Mouse (Mus musculus): ENCODE measurements around the gene Pam16. TPM values are rescaled to one million over a fixed set of nuclear protein-coding genes. Genes with fewer than 3 reads are reported as not detected.

The Pam16 gene
- polyA plus RNA-seq (2012; rRNA removed): 19.3 and 23.3 TPM in 2 replicates

GRCm38 (mm10) chr16:4624481-4625110 lies at the start of gene Pam16:
Gene Pam16 (minus strand): TSS chr16:4624988.

GRCm38 (mm10) chr16:4639831-4640237 lies 15.0 kb upstream of the Pam16 start, which contains the start of the genes Vasn and Dnaja3:
Gene Vasn (plus strand): TSS chr16:4639941.
Gene Dnaja3 (plus strand): TSS chr16:4639989.

DNA sequence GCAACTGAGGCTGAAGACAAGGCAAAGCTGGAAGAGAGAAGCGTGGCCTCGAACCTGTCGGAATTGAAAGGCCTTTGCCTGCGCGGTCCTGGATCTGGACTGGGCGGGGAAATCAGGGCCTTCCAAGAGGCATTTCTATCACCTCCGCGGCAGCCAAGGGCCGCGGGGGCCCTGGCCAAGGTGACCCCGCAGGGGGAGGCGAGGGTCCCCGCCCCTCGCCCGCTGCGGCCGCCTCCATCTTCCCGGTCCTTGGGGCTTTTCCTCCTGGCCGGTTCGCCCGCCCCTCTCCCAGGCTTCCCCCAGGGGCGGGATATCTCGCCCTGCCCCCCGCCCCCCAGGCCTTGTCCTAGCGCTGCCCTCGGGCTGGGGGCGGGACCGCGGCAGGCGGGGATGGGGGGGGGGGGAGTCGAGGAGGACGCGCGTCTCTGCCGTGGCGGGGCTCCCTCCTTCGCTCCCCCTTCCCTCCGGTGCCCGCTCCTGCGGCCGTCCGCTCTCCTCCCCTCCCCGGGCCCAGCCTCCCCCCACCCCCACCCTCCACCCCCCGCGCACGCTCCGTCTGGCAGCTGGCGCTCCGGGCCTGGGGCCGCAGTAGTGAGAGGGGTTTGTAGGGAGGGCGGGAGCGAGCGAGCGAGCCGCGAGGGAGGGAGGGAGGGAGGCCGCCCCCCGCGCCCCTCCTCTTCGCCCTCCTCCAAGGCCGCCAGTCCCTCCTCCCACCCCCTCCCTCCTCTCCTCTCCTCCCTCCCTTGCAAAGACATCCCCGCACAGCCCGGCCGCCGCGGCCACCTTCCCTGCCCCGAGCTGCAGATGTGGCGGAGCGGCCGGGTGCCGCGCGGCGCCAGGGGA lies 30.6 kb downstream of the Pam16 start, which contains the start of gene Glis2:
Glis2 (plus strand) TSS at position 743 of the 843 bp plus-strand sequence.

Other genes starting within 250 kb of the Pam16 start
- gene Adcy9, start 204.5 kb downstream of the Pam16 start, polyA plus RNA-seq (2012; rRNA removed): 39.9 and 42.7 TPM in 2 replicates
- 2.6 and 4.2 TPM in 2 replicates for gene Srl, start 83.2 kb downstream of the Pam16 start, polyA plus RNA-seq (2012; rRNA removed)
- 14.9 and 18.1 TPM in 2 replicates for gene Tfap4, start 65.1 kb downstream of the Pam16 start, polyA plus RNA-seq (2012; rRNA removed)
- 72.8 and 88.6 TPM in 2 replicates for gene Glis2, start 30.3 kb downstream of the Pam16 start, polyA plus RNA-seq (2012; rRNA removed)
- gene Vasn, start 15.0 kb upstream of the Pam16 start, polyA plus RNA-seq (2012; rRNA removed): 98.8 and 101 TPM in 2 replicates
- 21.3 and 24.1 TPM in 2 replicates for gene Dnaja3, start 15.0 kb upstream of the Pam16 start, polyA plus RNA-seq (2012; rRNA removed)
- gene Coro7, start 54.8 kb upstream of the Pam16 start, polyA plus RNA-seq (2012; rRNA removed): 56.4 and 67.0 TPM in 2 replicates
- 11.6 and 17.5 TPM in 2 replicates for gene Nmral1, start 94.4 kb upstream of the Pam16 start, polyA plus RNA-seq (2012; rRNA removed)
- gene Hmox2, start 101.4 kb upstream of the Pam16 start, polyA plus RNA-seq (2012; rRNA removed): 23.8 and 26.3 TPM in 2 replicates
- gene Cdip1, start 165.3 kb upstream of the Pam16 start, polyA plus RNA-seq (2012; rRNA removed): 174 and 176 TPM in 2 replicates
- 0.67 and 2.1 TPM in 2 replicates for gene 4930562C15Rik, start 210.4 kb upstream of the Pam16 start, polyA plus RNA-seq (2012; rRNA removed)